Mouse (Mus musculus): ENCODE measurements at regions not wholly inside any gene's neighbourhood (a gene's known extent, or its start where the extent isn't known, plus 50 kb on each side); places are given as distances from the start of the nearest gene placed in this dataset.

DNA sequence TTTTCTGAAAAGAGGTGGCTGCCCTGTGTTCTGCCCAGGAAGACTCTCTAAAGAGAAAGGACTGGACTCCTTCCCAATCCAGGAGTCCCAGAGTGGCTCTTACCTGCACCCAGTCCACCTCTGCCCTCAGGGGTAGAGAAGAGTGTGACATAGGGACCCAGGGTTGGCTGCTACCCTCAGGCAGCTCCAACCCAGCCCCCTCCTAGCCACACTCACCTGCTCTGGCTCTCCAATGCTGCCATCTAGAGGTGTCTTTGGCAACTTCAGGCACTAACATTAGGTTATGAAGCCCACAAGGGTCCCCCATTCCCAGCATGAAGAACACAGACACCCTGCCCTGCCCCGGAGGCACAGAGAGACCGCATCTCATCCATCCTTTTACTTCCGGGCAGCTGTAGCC lies 82.4 kb upstream of the Csf3r start:
- TF ChIP-seq CTCF (IDR thresholded peaks at IDR 0.05; ENCODE audit: low read depth) (peak; percentile 38), EP300 (IDR thresholded peaks at IDR 0.05; ENCODE audit: low read depth) (no peak)
